Mouse (Mus musculus) kidney, embryonic 14.5 days (tissue): ENCODE measurements around the gene Raly. TPM values are rescaled to one million over a fixed set of nuclear protein-coding genes. Genes with fewer than 3 reads are reported as not detected.

Source experiments
- ATAC-seq: fragments of 200-750 bp; cut with Nextera tagmentation; 2 replicates; pipeline ENCODE4 v1.8.0; 2017; ENCODE audit warnings: moderate number of reproducible peaks, mild to moderate bottlenecking, moderate TSS enrichment, moderate library complexity; ENCODE audit not compliant: low FRiP score, low TSS enrichment
- H3K27ac ChIP-seq: fragments of 300-500 bp; sonication (generic); 2 replicates; pipeline ENCODE4 v1.5.1; 2014; ENCODE audit warnings: low read depth, mild to moderate bottlenecking, low read length, moderate library complexity, mixed read lengths
- H3K27me3 ChIP-seq: fragments of 300-500 bp; sonication (generic); 2 replicates; pipeline ENCODE4 v1.6.1; 2014; ENCODE audit warnings: mild to moderate bottlenecking, low read length; ENCODE audit not compliant: control insufficient read depth, insufficient read depth
- H3K36me3 ChIP-seq: fragments of 300-500 bp; sonication (generic); 2 replicates; pipeline ENCODE4 v1.6.1; 2014; ENCODE audit warnings: low read length, mixed read lengths; ENCODE audit not compliant: control insufficient read depth, insufficient read depth
- H3K4me1 ChIP-seq: fragments of 300-500 bp; sonication (generic); 2 replicates; pipeline ENCODE4 v1.6.1; 2014; ENCODE audit warnings: low read length, mixed read lengths; ENCODE audit not compliant: control insufficient read depth, insufficient read depth
- H3K4me2 ChIP-seq: fragments of 300-500 bp; sonication (generic); replicated peaks from 2 replicates; pipeline ENCODE4 v1.6.1; 2014; ENCODE audit warnings: low read depth, mild to moderate bottlenecking, low read length
- H3K4me3 ChIP-seq: fragments of 300-500 bp; sonication (generic); 2 replicates; pipeline ENCODE4 v1.5.1; 2014; ENCODE audit warnings: mild to moderate bottlenecking, low read length
- H3K9ac ChIP-seq: fragments of 300-500 bp; sonication (generic); 2 replicates; pipeline ENCODE4 v1.6.1; 2014; ENCODE audit warnings: low read depth, mild to moderate bottlenecking, low read length, moderate library complexity
- H3K9me3 ChIP-seq: fragments of 300-500 bp; sonication (generic); 2 replicates; pipeline ENCODE4 v1.6.1; 2016; ENCODE audit warnings: low read length; ENCODE audit not compliant: control insufficient read depth
- WGBS: fragments of 180-500 bp; shearing (Covaris S2); extraction: QIAGEN DNeasy Blood & Tissue Kit; methylation state at CpG from one replicate; pipeline ENCODE4 v1.1.7; 2014; 5-methylcytosine and 5-hydroxymethylcytosine counted together
- polyA plus RNA-seq: library from polyadenylated mRNA; unstranded; fragments of >200 nt; fragmentation: Nextera tagmentation; extraction: Ambion mirVana; gene quantifications from 2 replicates; pipeline ENCODE4 v1.2.1, GENCODE M21; 2014

Gene Raly
- polyA plus RNA-seq, 1 experiment from 2014 or later: 68.8 TPM

GRCm38 (mm10) chr2:154776496-154776895 lies 14.4 kb upstream of the Raly start:
- 63% methylated on average over 7 of the region's 7 CpGs for whole genome bisulfite sequencing
- ATAC-seq: no peak
- Histone ChIP-seq H3K27me3 (0 out of 2 replicates have a peak, but pooled peaks cover 2% of the 10 kb centered on the region), H3K9ac (no peak overlapping the region), H3K36me3 (no peaks in the 10 kb centered on the region), H3K9me3 (peaks cover 4% of the 10 kb centered on the region; the same call in 1 of the 2 replicates), H3K4me3 (no peak overlapping the region), H3K27ac (no peak overlapping the region), H3K4me2 (no peak overlapping the region), H3K4me1 (no peaks in the 10 kb centered on the region)

- Histone ChIP-seq H3K27ac (no peak overlapping the region), H3K9ac (no peak overlapping the region), H3K4me3 (no peak overlapping the region), H3K27me3 (0 out of 2 replicates have a peak, but pooled peaks cover 2% of the 10 kb centered on the region), H3K4me1 (no peaks in the 10 kb centered on the region), H3K4me2 (no peak overlapping the region), H3K9me3 (no peaks in the 10 kb centered on the region), H3K36me3 (no peaks in the 10 kb centered on the region)
- WGBS: 63% methylated on average over 3 of the region's 3 CpGs
- no peak for ATAC-seq
These were observed 11.2 kb upstream of the Raly start for GRCm38 (mm10) chr2:154779648-154780047.

- no peak for ATAC-seq
- H3K4me3 ChIP-seq: no peak overlapping the region
- H3K9ac ChIP-seq: no peak overlapping the region
- H3K27me3 ChIP-seq: 0 out of 2 replicates have a peak, but pooled peaks cover 2% of the 10 kb centered on the region
- no peaks in the 10 kb centered on the region for H3K36me3 ChIP-seq
- no peaks in the 10 kb centered on the region for H3K9me3 ChIP-seq
- H3K4me2 ChIP-seq: no peak overlapping the region
- H3K4me1 ChIP-seq: no peaks in the 10 kb centered on the region
- no peak overlapping the region for H3K27ac ChIP-seq
- 65% methylated on average over 4 of the region's 4 CpGs for WGBS
These were observed 8.5 kb upstream of the Raly start for GRCm38 (mm10) chr2:154782361-154782760.

- H3K36me3 ChIP-seq: no peaks in the 10 kb centered on the region
- H3K4me3 ChIP-seq: no peak overlapping the region
- H3K4me1 ChIP-seq: no peaks in the 10 kb centered on the region
- no peak overlapping the region for H3K4me2 ChIP-seq
- 0 out of 2 replicates have a peak, but pooled peaks cover 2% of the 10 kb centered on the region for H3K27me3 ChIP-seq
- 39% methylated on average over 17 of the region's 17 CpGs for WGBS
- ATAC-seq: no peak
- no peaks in the 10 kb centered on the region for H3K9me3 ChIP-seq
- H3K9ac ChIP-seq: no peak overlapping the region
- no peak overlapping the region for H3K27ac ChIP-seq
These were observed 7.8 kb upstream of the Raly start for GRCm38 (mm10) chr2:154782856-154783650.

GRCm38 (mm10) chr2:154785284-154785683 lies 5.6 kb upstream of the Raly start:
- 79% methylated on average over 3 of the region's 3 CpGs for WGBS
- Histone ChIP-seq H3K4me1 (0 out of 2 replicates have a peak, but pooled peaks cover 3% of the 10 kb centered on the region), H3K4me2 (no peak overlapping the region), H3K9me3 (no peaks in the 10 kb centered on the region), H3K27me3 (no peaks in the 10 kb centered on the region), H3K4me3 (no peak overlapping the region), H3K36me3 (no peaks in the 10 kb centered on the region), H3K27ac (no peak overlapping the region), H3K9ac (no peak overlapping the region)
- no peak for ATAC-seq

- no peak overlapping the region for H3K4me2 ChIP-seq
- H3K9ac ChIP-seq: no peak overlapping the region
- ATAC-seq: no peak
- 52% methylated on average over 3 of the region's 3 CpGs for WGBS
- H3K9me3 ChIP-seq: no peaks in the 10 kb centered on the region
- H3K27me3 ChIP-seq: no peaks in the 10 kb centered on the region
- H3K4me1 ChIP-seq: 0 out of 2 replicates have a peak, but pooled peaks cover 3% of the 10 kb centered on the region
- no peaks in the 10 kb centered on the region for H3K36me3 ChIP-seq
- H3K4me3 ChIP-seq: no peak overlapping the region
- no peak overlapping the region for H3K27ac ChIP-seq
These were observed 4.7 kb upstream of the Raly start for GRCm38 (mm10) chr2:154786187-154786586.

GRCm38 (mm10) chr2:154786776-154787175 lies 4.1 kb upstream of the Raly start:
- H3K4me2 ChIP-seq: no peak overlapping the region
- ATAC-seq: no peak
- WGBS: 62% methylated on average over 11 of the region's 11 CpGs
- no peak overlapping the region for H3K27ac ChIP-seq
- H3K4me1 ChIP-seq: 0 out of 2 replicates have a peak, but pooled peaks cover 3% of the 10 kb centered on the region
- no peak overlapping the region for H3K4me3 ChIP-seq
- H3K27me3 ChIP-seq: no peaks in the 10 kb centered on the region
- no peaks in the 10 kb centered on the region for H3K9me3 ChIP-seq
- no peak overlapping the region for H3K9ac ChIP-seq
- no peaks in the 10 kb centered on the region for H3K36me3 ChIP-seq

- no peaks in the 10 kb centered on the region for H3K36me3 ChIP-seq
- H3K9ac ChIP-seq: no peak overlapping the region
- no peaks in the 10 kb centered on the region for H3K9me3 ChIP-seq
- H3K27me3 ChIP-seq: no peaks in the 10 kb centered on the region
- no peak overlapping the region for H3K27ac ChIP-seq
- WGBS: 70% methylated on average over 6 of the region's 6 CpGs
- no peak overlapping the region for H3K4me3 ChIP-seq
- peaks cover 21% of the 10 kb centered on the region for H3K4me1 ChIP-seq
- ATAC-seq: no peak
- H3K4me2 ChIP-seq: no peak overlapping the region
These were observed 1.5 kb upstream of the Raly start for GRCm38 (mm10) chr2:154789381-154789780.

- peak overlapping the region; percentile 37; the same call in 1 of the 2 replicates for H3K9ac ChIP-seq
- peaks cover 21% of the 10 kb centered on the region for H3K4me1 ChIP-seq
- no peaks in the 10 kb centered on the region for H3K9me3 ChIP-seq
- H3K27ac ChIP-seq: no peak overlapping the region
- H3K4me2 ChIP-seq: peak overlapping the region; percentile 49
- no peaks in the 10 kb centered on the region for H3K27me3 ChIP-seq
- no peaks in the 10 kb centered on the region for H3K36me3 ChIP-seq
- 6% methylated on average over 14 of the region's 14 CpGs for WGBS
- H3K4me3 ChIP-seq: peak overlapping the region; percentile 99
- no peak for ATAC-seq
These were observed 780 bp upstream of the Raly start for GRCm38 (mm10) chr2:154789977-154790655.
